Mouse (Mus musculus) left cerebral cortex, adult 11 months (tissue): ENCODE measurements around the gene Col4a2.
A peak's percentile ranks its signal among the peaks of the same experiment; 100 is the strongest.

ENCODE experiments used
- DNase-seq: peaks from one replicate; pipeline ENCODE4 v3.0.0; 2022; ENCODE audit warnings: low spot score

Gene Col4a2

GRCm38 (mm10) chr8:11312349-11313175, at the start of gene Col4a2, which contains the start of gene Col4a1:
TSS of gene Col4a2 (plus strand) at chr8:11312805.
TSS of gene Col4a1 (minus strand) at chr8:11312826.
- DNase-seq = peak; percentile 60

- no peak for DNase-seq
These were observed 48.8 kb upstream of the Col4a2 start for GRCm38 (mm10) chr8:11263848-11264247.

- DNase-seq = no peak
These were observed 46.6 kb upstream of the Col4a2 start for GRCm38 (mm10) chr8:11265971-11266370.

- no peak for DNase-seq
These were observed 46.1 kb upstream of the Col4a2 start for GRCm38 (mm10) chr8:11266471-11266870.

- no peak for DNase-seq
These were observed 43.9 kb upstream of the Col4a2 start for GRCm38 (mm10) chr8:11268753-11269152.

GRCm38 (mm10) chr8:11270826-11271225, 41.8 kb upstream of the Col4a2 start:
- no peak for DNase-seq

- DNase-seq = no peak
These were observed 40.4 kb upstream of the Col4a2 start for GRCm38 (mm10) chr8:11272205-11272604.

GRCm38 (mm10) chr8:11273506-11274158, 39.0 kb upstream of the Col4a2 start:
- DNase-seq = peak; percentile 77

- DNase-seq = no peak
These were observed 38.2 kb upstream of the Col4a2 start for GRCm38 (mm10) chr8:11274415-11274814.

GRCm38 (mm10) chr8:11276286-11276685, 36.3 kb upstream of the Col4a2 start:
- no peak for DNase-seq

- no peak for DNase-seq
These were observed 35.0 kb upstream of the Col4a2 start for GRCm38 (mm10) chr8:11277602-11278051.

- DNase-seq = no peak
These were observed 34.4 kb upstream of the Col4a2 start for GRCm38 (mm10) chr8:11278101-11278611.

GRCm38 (mm10) chr8:11279296-11279826, 33.2 kb upstream of the Col4a2 start:
- no peak for DNase-seq

GRCm38 (mm10) chr8:11280721-11281268, 31.8 kb upstream of the Col4a2 start:
- DNase-seq = no peak

- DNase-seq = no peak
These were observed 30.5 kb upstream of the Col4a2 start for GRCm38 (mm10) chr8:11282139-11282538.

GRCm38 (mm10) chr8:11282696-11283095, 29.9 kb upstream of the Col4a2 start:
- no peak for DNase-seq

- DNase-seq = no peak
These were observed 29.4 kb upstream of the Col4a2 start for GRCm38 (mm10) chr8:11283217-11283616.

GRCm38 (mm10) chr8:11285437-11285836, 27.2 kb upstream of the Col4a2 start:
- no peak for DNase-seq

GRCm38 (mm10) chr8:11287139-11287538, 25.5 kb upstream of the Col4a2 start:
- no peak for DNase-seq

- no peak for DNase-seq
These were observed 24.3 kb upstream of the Col4a2 start for GRCm38 (mm10) chr8:11288286-11288685.

- DNase-seq = no peak
These were observed 22.1 kb upstream of the Col4a2 start for GRCm38 (mm10) chr8:11290533-11290932.

GRCm38 (mm10) chr8:11292611-11293010, 20.0 kb upstream of the Col4a2 start:
- DNase-seq = no peak
